Mouse (Mus musculus) thymus, adult 2 months (tissue): ENCODE measurements around the gene Ube2l6. TPM values are rescaled to one million over a fixed set of nuclear protein-coding genes. Genes with fewer than 3 reads are reported as not detected.

Source experiments
- DNase-seq: peaks from one replicate; pipeline ENCODE4 v3.0.0; 2021
- H3K27ac ChIP-seq: fragments of 200-500 bp; 2 replicates; pipeline ENCODE4 v1.5.1; 2012; ENCODE audit warnings: low read length, control low read depth; ENCODE audit not compliant: control insufficient read depth, insufficient read depth
- H3K27me3 ChIP-seq: fragments of 200-500 bp; 2 replicates; pipeline ENCODE4 v1.6.1; 2012; ENCODE audit warnings: mild to moderate bottlenecking, low read length, moderate library complexity, mixed read lengths; ENCODE audit not compliant: control insufficient read depth, insufficient read depth
- H3K36me3 ChIP-seq: fragments of 200-500 bp; 2 replicates; pipeline ENCODE4 v1.6.1; 2012; ENCODE audit warnings: mild to moderate bottlenecking, low read length, moderate library complexity; ENCODE audit not compliant: control insufficient read depth, insufficient read depth
- H3K4me1 ChIP-seq: fragments of 200-500 bp; replicated peaks from 2 replicates; pipeline ENCODE4 v1.6.1; 2012; ENCODE audit warnings: low read length; ENCODE audit not compliant: control insufficient read depth, insufficient read depth
- H3K4me3 ChIP-seq: fragments of 200-500 bp; 2 replicates; pipeline ENCODE4 v1.5.1; 2012; ENCODE audit warnings: mild to moderate bottlenecking, low read length, control low read depth, moderate library complexity; ENCODE audit not compliant: control insufficient read depth, insufficient read depth
- CTCF ChIP-seq: fragments of 200-500 bp; IDR thresholded peaks from 2 replicates; pipeline ENCODE4 v1.5.1; 2012; ENCODE audit warnings: mild to moderate bottlenecking, control low read depth, low read length, moderate library complexity, borderline replicate concordance; ENCODE audit not compliant: control insufficient read depth, poor library complexity, insufficient read depth; ENCODE audit errors: extremely low read depth
- POLR2A ChIP-seq: fragments of 200-500 bp; IDR thresholded peaks from 2 replicates; pipeline ENCODE4 v1.6.1; 2012; ENCODE audit warnings: mild to moderate bottlenecking, low read length, control low read depth, moderate library complexity; ENCODE audit not compliant: control insufficient read depth, poor library complexity, insufficient read depth; ENCODE audit errors: extremely low read depth
- WGBS: fragments of 180-500 bp; shearing (Covaris S2); methylation state at CpG from one replicate; pipeline ENCODE4 v1.1.7; 2018; 5-methylcytosine and 5-hydroxymethylcytosine counted together
- polyA plus RNA-seq: library from polyadenylated mRNA; depleted of rRNA; stranded (reverse); fragments of >200 nt; gene quantifications from 2 replicates; pipeline ENCODE4 v1.2.3, GENCODE M21; 2012; rRNA removed

The Ube2l6 gene
- polyA plus RNA-seq, 1 experiment, result 35.3 TPM

DNA sequence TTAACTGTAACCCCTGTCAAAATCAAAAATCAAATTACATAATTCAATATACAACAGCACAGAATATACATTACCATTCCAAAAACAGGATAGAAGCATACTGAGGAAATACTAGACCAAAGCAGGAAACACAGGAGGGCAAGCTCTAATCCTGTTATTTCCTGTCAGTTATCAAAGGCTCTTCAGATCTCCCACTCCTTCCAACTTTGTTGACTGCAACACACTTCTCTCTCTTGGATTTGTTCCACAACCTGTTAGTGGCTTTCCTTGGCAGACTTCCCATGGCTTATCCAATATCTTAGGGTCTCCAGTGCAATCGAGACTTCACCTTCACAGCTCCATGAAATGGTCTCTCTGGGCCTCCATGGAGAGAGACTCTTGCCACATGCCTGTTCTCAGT is 46.6 kb downstream of the Ube2l6 start:
- TF ChIP-seq CTCF (no peak), POLR2A (no peak)
- H3K4me1 ChIP-seq, result peaks cover 35% of the 10 kb centered on the region
- 71% methylated on average over 1 of the region's 1 CpGs for WGBS
- no peak overlapping the region for H3K4me3 ChIP-seq
- no peaks in the 10 kb centered on the region for H3K27me3 ChIP-seq
- DNase-seq, result no peak
- H3K36me3 ChIP-seq, result peaks cover 13% of the 10 kb centered on the region
- H3K27ac ChIP-seq, result no peak overlapping the region

DNA sequence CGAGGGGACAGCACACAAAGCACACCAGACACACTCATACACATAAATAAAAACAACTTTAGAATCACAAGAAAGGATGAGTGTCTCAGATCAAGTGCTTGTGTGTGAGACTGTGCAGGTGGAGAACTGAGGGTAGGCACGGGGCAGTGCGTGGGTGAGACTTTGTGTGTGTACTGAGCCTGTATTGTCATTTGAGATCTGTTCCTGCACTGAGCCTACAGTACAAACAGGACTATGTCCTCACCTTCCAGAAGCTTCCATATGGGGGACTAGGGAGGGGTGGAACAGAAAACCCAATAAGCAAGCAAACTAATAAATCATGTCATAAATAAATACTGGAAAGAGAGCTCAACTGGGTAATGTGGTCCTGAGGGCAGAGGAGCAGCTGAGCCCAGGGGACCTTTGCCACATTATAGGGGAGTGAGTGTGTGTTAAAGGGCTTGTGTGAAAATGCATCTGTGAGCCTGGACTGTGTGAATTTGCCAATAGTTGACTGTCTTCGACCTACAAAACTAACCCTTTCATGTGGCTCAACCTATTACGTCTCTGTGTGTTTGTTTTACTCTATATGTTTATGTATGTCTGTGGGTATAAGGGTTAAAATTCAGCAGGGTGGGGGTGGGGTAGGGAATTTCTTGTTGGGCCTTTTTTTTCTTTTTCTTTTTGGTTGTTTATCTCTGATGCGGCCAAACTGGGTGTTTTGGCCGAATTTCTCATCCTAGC is 51.9 kb downstream of the Ube2l6 start:
- H3K27me3 ChIP-seq, result no peaks in the 10 kb centered on the region
- DNase-seq, result no peak
- H3K27ac ChIP-seq, result no peak overlapping the region
- peaks cover 51% of the 10 kb centered on the region for H3K36me3 ChIP-seq
- WGBS, result 86% methylated on average over 7 of the region's 7 CpGs
- TF ChIP-seq POLR2A (no peak), CTCF (no peak)
- H3K4me1 ChIP-seq, result peaks cover 6% of the 10 kb centered on the region
- H3K4me3 ChIP-seq, result no peak overlapping the region

DNA sequence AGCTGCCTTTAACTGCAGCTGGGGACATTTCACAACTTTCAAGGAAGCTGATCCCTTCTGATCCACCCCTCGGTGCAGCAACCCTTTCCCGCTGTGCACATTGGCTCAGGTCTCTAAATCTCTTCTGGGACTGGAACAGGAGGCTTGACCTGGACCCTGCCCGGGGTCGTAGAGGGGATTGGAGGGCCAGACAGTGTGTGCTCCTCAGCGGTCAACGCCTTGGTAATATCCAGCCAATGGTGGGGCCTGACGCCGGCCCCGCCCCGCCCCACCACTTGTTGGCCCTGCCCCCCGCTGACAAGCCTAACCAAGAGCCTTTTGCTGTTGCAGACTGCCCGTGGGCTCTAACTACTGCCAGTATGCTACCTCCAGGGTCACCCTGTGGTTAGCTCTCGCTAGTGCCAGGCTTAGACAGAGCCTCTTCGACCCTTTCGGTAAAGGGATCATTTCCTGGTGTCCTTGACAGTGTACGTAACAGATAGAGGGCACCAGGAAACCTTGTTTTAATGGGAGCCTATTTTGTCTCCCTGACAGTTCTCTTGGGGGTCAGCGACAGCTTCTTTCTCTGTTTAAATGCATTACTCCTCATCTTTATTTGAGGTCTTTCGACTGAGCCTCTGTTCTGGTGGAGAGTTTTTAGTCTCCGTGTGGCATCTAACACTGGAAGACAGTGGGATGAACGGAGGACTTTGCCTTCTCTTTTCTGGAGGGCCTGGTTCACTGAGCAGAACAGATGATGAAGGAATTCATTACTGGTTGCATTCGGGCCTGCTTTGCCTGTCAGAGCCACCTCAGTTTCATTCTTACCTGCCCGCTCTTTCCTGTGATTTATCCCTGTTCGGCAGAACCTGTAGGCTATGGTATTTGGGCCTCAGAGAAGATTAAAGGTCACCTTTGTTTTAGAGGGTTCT is 52.8 kb downstream of the Ube2l6 start:
- no peaks in the 10 kb centered on the region for H3K27me3 ChIP-seq
- DNase-seq, result no peak
- TF ChIP-seq CTCF, result no peak
- TF ChIP-seq POLR2A, result no peak
- H3K36me3 ChIP-seq, result peaks cover 51% of the 10 kb centered on the region
- no peak overlapping the region for H3K27ac ChIP-seq
- H3K4me1 ChIP-seq, result 0 out of 2 replicates have a peak, but pooled peaks cover 5% of the 10 kb centered on the region
- WGBS, result 91% methylated on average over 23 of the region's 23 CpGs
- no peak overlapping the region for H3K4me3 ChIP-seq

DNA sequence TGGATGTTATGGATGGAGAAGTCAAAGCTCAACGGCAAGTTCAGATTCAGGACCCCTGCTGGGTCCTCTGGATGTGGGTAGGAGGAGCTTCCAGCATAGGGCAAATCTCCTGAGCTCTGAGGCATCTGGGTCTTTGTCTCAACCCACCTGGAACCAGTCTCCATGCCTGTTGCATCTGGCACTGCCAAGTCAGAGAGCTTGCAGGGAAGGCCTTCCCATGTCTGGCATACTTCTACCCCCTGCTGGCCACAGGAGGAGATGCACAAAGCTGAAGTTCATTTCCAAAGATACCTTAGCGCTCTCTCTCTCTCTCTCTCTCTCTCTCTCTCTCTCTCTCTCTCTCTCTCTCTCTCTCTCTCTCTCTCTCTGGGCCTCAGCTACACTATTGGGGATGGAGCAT is 57.1 kb downstream of the Ube2l6 start:
- H3K36me3 ChIP-seq, result peaks cover 61% of the 10 kb centered on the region
- no peak overlapping the region for H3K27ac ChIP-seq
- no peak overlapping the region for H3K4me3 ChIP-seq
- TF ChIP-seq POLR2A (no peak), CTCF (peak; percentile 56; the same call in 1 of the 2 replicates)
- DNase-seq, result peak; percentile 68
- no peaks in the 10 kb centered on the region for H3K27me3 ChIP-seq
- WGBS, result 62% methylated on average over 2 of the region's 2 CpGs
- H3K4me1 ChIP-seq, result no peaks in the 10 kb centered on the region

DNA sequence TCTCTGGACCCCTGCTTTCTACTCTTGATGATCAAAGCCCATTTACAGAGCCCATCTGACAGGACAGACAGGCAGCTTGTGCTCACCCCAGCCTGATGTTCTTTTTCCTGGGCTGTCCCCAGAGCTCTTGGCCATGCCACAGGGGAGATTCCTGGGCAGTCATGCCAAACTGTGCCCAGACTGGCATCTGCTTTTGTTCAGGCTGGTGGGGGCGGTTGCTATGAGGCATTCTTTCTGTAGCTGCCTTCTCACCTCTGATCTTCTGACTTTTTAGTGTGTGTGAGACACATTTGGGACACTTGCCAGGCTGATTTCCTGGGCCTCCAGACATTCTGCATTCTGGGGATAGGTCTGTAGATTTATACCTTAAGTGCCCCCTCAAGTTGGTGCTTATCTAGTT is 59.9 kb downstream of the Ube2l6 start:
- TF ChIP-seq POLR2A, result no peak
- no peak for TF ChIP-seq CTCF
- peaks cover 64% of the 10 kb centered on the region for H3K36me3 ChIP-seq
- no peak overlapping the region for H3K4me3 ChIP-seq
- no peaks in the 10 kb centered on the region for H3K4me1 ChIP-seq
- no peaks in the 10 kb centered on the region for H3K27me3 ChIP-seq
- 100% methylated on average over 1 of the region's 1 CpGs for WGBS
- no peak for DNase-seq
- H3K27ac ChIP-seq, result no peak overlapping the region

Other genes with a start within 250 kb of the Ube2l6 start
- gene Ctnnd1, start 148.1 kb upstream of the Ube2l6 start, polyA plus RNA-seq, result 10.5 and 13.6 TPM in 2 replicates
- not detected in 2 replicates for gene Btbd18, start 139.7 kb upstream of the Ube2l6 start, polyA plus RNA-seq
- gene Selenoh, start 128.1 kb upstream of the Ube2l6 start, polyA plus RNA-seq, result 172 and 191 TPM in 2 replicates
- not detected in 2 replicates for gene Gm28635, start 120.8 kb upstream of the Ube2l6 start, polyA plus RNA-seq
- 10.6 and 11.6 TPM in 2 replicates for gene Med19, start 120.4 kb upstream of the Ube2l6 start, polyA plus RNA-seq
- gene Tmx2, start 119.7 kb upstream of the Ube2l6 start, polyA plus RNA-seq, result 50.2 and 53.8 TPM in 2 replicates
- gene Zdhhc5, start 83.6 kb upstream of the Ube2l6 start, polyA plus RNA-seq, result 53.6 and 57.1 TPM in 2 replicates
- 25.0 and 29.3 TPM in 2 replicates for gene Clp1, start 71.5 kb upstream of the Ube2l6 start, polyA plus RNA-seq
- 1.2 and 2.0 TPM in 2 replicates for gene Ypel4, start 64.8 kb upstream of the Ube2l6 start, polyA plus RNA-seq
- gene Gm19426, start 55.2 kb upstream of the Ube2l6 start, polyA plus RNA-seq, result 0.15 TPM in 1 of 2 replicates, not detected in the other
- gene Serping1, start 23.4 kb upstream of the Ube2l6 start, polyA plus RNA-seq, result 64.6 and 93.7 TPM in 2 replicates
- 0.60 and 0.94 TPM in 2 replicates for gene Smtnl1, start 23.8 kb downstream of the Ube2l6 start, polyA plus RNA-seq
- 23.0 and 29.0 TPM in 2 replicates for gene Timm10, start 28.2 kb downstream of the Ube2l6 start, polyA plus RNA-seq
- 106 and 123 TPM in 2 replicates for gene Slc43a1, start 40.0 kb downstream of the Ube2l6 start, polyA plus RNA-seq
- 1.8 and 2.1 TPM in 2 replicates for gene Rtn4rl2, start 87.9 kb downstream of the Ube2l6 start, polyA plus RNA-seq
- gene Slc43a3, start 137.8 kb downstream of the Ube2l6 start, polyA plus RNA-seq, result 64.3 and 65.0 TPM in 2 replicates
- gene Prg2, start 181.6 kb downstream of the Ube2l6 start, polyA plus RNA-seq, result 3.3 and 5.5 TPM in 2 replicates
- gene Prg3, start 189.4 kb downstream of the Ube2l6 start, polyA plus RNA-seq, result 0.48 and 0.88 TPM in 2 replicates
- gene Ssrp1, start 238.4 kb downstream of the Ube2l6 start, polyA plus RNA-seq, result 248 and 287 TPM in 2 replicates
- gene P2rx3, start 238.6 kb downstream of the Ube2l6 start, polyA plus RNA-seq, result 0.38 and 0.54 TPM in 2 replicates
- gene Tnks1bp1, start 249.2 kb downstream of the Ube2l6 start, polyA plus RNA-seq, result 32.5 and 36.9 TPM in 2 replicates